Mouse (Mus musculus): Measurements from ENCODE around the gene A630089N07Rik. TPM values are rescaled to one million over a fixed set of nuclear protein-coding genes. Genes with fewer than 3 reads are reported as not detected.

Gene A630089N07Rik
- total and polyA plus RNA-seq, 3 experiments, result 23.5 to 27.2 (median 26.0) TPM

GRCm38 (mm10) chr16:97957626-97958025 is 124.6 kb downstream of the A630089N07Rik start:
- Histone ChIP-seq H3K27me3 (replicated peaks) (no peaks in the 10 kb centered on the region), H3K4me1 (ENCODE audit: control insufficient read depth in 1 of 2, insufficient read depth in 2 of 2) (peaks cover 6 to 40% of the 10 kb centered on the region in 2 experiments), H3K4me3 (replicated peaks in 1 of 3; ENCODE audit: low read depth in 2 of 3, low read length in 2 of 3, poor library complexity in 1 of 3) (no peak overlapping the region), H3K79me2 (replicated peaks; ENCODE audit: control insufficient read depth, extremely low read depth, insufficient read depth, poor library complexity, severe bottlenecking) (peaks cover 17% of the 10 kb centered on the region), H3K9ac (ENCODE audit: insufficient read depth, low read depth) (no peak overlapping the region), H3K9me3 (replicated peaks; ENCODE audit: low read length) (no peaks in the 10 kb centered on the region), H3K36me3 (replicated peaks in 1 of 2; ENCODE audit: control insufficient read depth in 1 of 2, insufficient read depth in 1 of 2, low read length in 1 of 2) (peaks cover 34 to 66% of the 10 kb centered on the region in 2 experiments), H3K27ac (ENCODE audit: insufficient read depth, low read depth) (no peak overlapping the region), H3K4me2 (ENCODE audit: insufficient read depth, low read depth, poor library complexity, severe bottlenecking) (no peak overlapping the region)
- dilution Hi-C loops (cut with MboI; ENCODE audit: extremely low pct_ligation_motif_present, extremely low pct_unique_long_range_greater_than_20kb, low sequenced_read_pairs) (no loop called here), in situ Hi-C loops (cut with MboI; ENCODE audit: low pct_ligation_motif_present, low pct_unique_long_range_greater_than_20kb, low sequenced_read_pairs) (no loop called here)
- no peak for DNase-seq (ENCODE audit: extremely low read depth)
- TF ChIP-seq HCFC1 (IDR thresholded peaks at IDR 0.05; ENCODE audit: low read depth, low read length), result no peak

DNA sequence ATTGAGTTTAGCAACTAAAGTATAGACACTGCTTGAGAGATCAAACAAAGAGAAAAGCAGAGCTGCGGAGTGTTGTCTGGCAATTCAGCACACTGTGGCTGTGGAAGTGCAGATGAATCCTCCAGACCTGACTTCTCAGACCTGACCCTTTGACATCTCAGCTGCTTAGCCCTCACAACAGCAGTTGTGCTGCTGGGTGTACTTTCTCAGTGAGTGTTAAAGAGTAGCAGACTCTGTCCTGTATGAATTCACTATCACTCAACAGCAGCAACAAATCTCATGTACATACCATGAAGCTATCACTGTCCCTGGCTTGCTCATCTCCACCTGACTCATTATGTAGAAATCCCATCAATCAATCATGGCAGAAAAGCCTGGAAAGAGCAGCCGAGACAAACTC is 126.2 kb downstream of the A630089N07Rik start:
- no peak overlapping the region for H3K4me3 ChIP-seq (replicated peaks in 1 of 3; ENCODE audit: low read depth in 2 of 3, low read length in 2 of 3, poor library complexity in 1 of 3)
- in situ Hi-C loops (cut with MboI; ENCODE audit: low pct_ligation_motif_present, low pct_unique_long_range_greater_than_20kb, low sequenced_read_pairs) (no loop called here), dilution Hi-C loops (cut with MboI; ENCODE audit: extremely low pct_ligation_motif_present, extremely low pct_unique_long_range_greater_than_20kb, low sequenced_read_pairs) (no loop called here)
- no peaks in the 10 kb centered on the region for H3K9me3 ChIP-seq (replicated peaks; ENCODE audit: low read length)
- H3K4me1 ChIP-seq (ENCODE audit: control insufficient read depth in 1 of 2, insufficient read depth in 2 of 2), result peaks cover 6 to 36% of the 10 kb centered on the region in 2 experiments
- peaks cover 17% of the 10 kb centered on the region for H3K79me2 ChIP-seq (replicated peaks; ENCODE audit: control insufficient read depth, extremely low read depth, insufficient read depth, poor library complexity, severe bottlenecking)
- H3K27ac ChIP-seq (ENCODE audit: insufficient read depth, low read depth), result no peak overlapping the region
- no peak overlapping the region for H3K9ac ChIP-seq (ENCODE audit: insufficient read depth, low read depth)
- peaks cover 50 to 82% of the 10 kb centered on the region in 2 experiments for H3K36me3 ChIP-seq (replicated peaks in 1 of 2; ENCODE audit: control insufficient read depth in 1 of 2, insufficient read depth in 1 of 2, low read length in 1 of 2)
- no peaks in the 10 kb centered on the region for H3K27me3 ChIP-seq (replicated peaks)
- no peak for DNase-seq (ENCODE audit: extremely low read depth)
- H3K4me2 ChIP-seq (ENCODE audit: insufficient read depth, low read depth, poor library complexity, severe bottlenecking), result no peak overlapping the region
- no peak for TF ChIP-seq ETS1 (conservative IDR thresholded peaks at IDR 0.05; ENCODE audit: low read depth, low read length)
- no peak for TF ChIP-seq MAX (IDR thresholded peaks at IDR 0.05; ENCODE audit: low read length)

GRCm38 (mm10) chr16:97953300-97953699 is 128.9 kb downstream of the A630089N07Rik start:
- H3K36me3 ChIP-seq (replicated peaks in 1 of 2; ENCODE audit: control insufficient read depth in 1 of 2, insufficient read depth in 1 of 2, low read length in 1 of 2), result peaks cover 65 to 92% of the 10 kb centered on the region in 2 experiments
- no peak for DNase-seq (ENCODE audit: extremely low read depth)
- no peak for TF ChIP-seq MAZ (IDR thresholded peaks at IDR 0.05; ENCODE audit: low read depth, low read length)
- H3K27me3 ChIP-seq (replicated peaks), result no peaks in the 10 kb centered on the region
- H3K27ac ChIP-seq (ENCODE audit: insufficient read depth, low read depth), result no peak overlapping the region
- in situ Hi-C loops (cut with MboI; ENCODE audit: low pct_ligation_motif_present, low pct_unique_long_range_greater_than_20kb, low sequenced_read_pairs), result no loop called here
- no peak overlapping the region for H3K4me2 ChIP-seq (ENCODE audit: insufficient read depth, low read depth, poor library complexity, severe bottlenecking)
- H3K4me1 ChIP-seq (ENCODE audit: control insufficient read depth in 1 of 2, insufficient read depth in 2 of 2), result peaks cover 7 to 18% of the 10 kb centered on the region in 2 experiments; a peak in 3 of 4 replicates
- dilution Hi-C loops (cut with MboI; ENCODE audit: extremely low pct_ligation_motif_present, extremely low pct_unique_long_range_greater_than_20kb, low sequenced_read_pairs), result no loop called here
- H3K4me3 ChIP-seq (replicated peaks in 1 of 3; ENCODE audit: low read depth in 2 of 3, low read length in 2 of 3, poor library complexity in 1 of 3), result no peak overlapping the region
- H3K79me2 ChIP-seq (replicated peaks; ENCODE audit: control insufficient read depth, extremely low read depth, insufficient read depth, poor library complexity, severe bottlenecking), result peaks cover 4% of the 10 kb centered on the region; the same call in 1 of the 2 replicates
- H3K9ac ChIP-seq (ENCODE audit: insufficient read depth, low read depth), result no peak overlapping the region
- no peaks in the 10 kb centered on the region for H3K9me3 ChIP-seq (replicated peaks; ENCODE audit: low read length)

DNA sequence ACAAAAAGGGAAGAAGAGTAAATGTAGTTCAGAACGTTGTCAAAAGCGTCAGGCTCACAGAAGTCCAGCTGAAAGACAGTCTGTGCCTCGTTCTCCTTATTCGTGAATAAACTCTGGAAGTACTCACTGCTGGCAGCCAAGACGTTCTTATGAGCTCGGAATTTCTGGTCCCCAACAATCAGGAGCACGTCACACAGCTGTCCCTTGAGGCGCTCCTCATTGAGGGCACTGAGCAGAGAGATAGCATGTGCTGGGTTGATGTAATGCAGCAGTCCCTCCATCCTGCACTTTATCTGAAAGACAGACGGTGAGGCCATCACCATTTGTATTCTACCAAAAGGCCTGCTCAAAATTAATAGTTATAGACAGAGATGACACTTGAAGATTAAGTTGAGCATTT is 129.4 kb downstream of the A630089N07Rik start:
- Histone ChIP-seq H3K9ac (ENCODE audit: insufficient read depth, low read depth) (no peak overlapping the region), H3K79me2 (replicated peaks; ENCODE audit: control insufficient read depth, extremely low read depth, insufficient read depth, poor library complexity, severe bottlenecking) (peaks cover 2% of the 10 kb centered on the region; the same call in 1 of the 2 replicates), H3K9me3 (replicated peaks; ENCODE audit: low read length) (no peaks in the 10 kb centered on the region), H3K36me3 (replicated peaks in 1 of 2; ENCODE audit: control insufficient read depth in 1 of 2, insufficient read depth in 1 of 2, low read length in 1 of 2) (peaks cover 62 to 93% of the 10 kb centered on the region in 2 experiments), H3K27me3 (replicated peaks) (no peaks in the 10 kb centered on the region), H3K4me2 (ENCODE audit: insufficient read depth, low read depth, poor library complexity, severe bottlenecking) (no peak overlapping the region), H3K4me3 (replicated peaks in 1 of 3; ENCODE audit: low read depth in 2 of 3, low read length in 2 of 3, poor library complexity in 1 of 3) (no peak overlapping the region), H3K4me1 (ENCODE audit: control insufficient read depth in 1 of 2, insufficient read depth in 2 of 2) (peaks cover 4 to 14% of the 10 kb centered on the region in 2 experiments; a peak in 3 of 4 replicates), H3K27ac (ENCODE audit: insufficient read depth, low read depth) (no peak overlapping the region)
- dilution Hi-C loops (cut with MboI; ENCODE audit: extremely low pct_ligation_motif_present, extremely low pct_unique_long_range_greater_than_20kb, low sequenced_read_pairs), result no loop called here
- no peak for DNase-seq (ENCODE audit: extremely low read depth)
- in situ Hi-C loops (cut with MboI; ENCODE audit: low pct_ligation_motif_present, low pct_unique_long_range_greater_than_20kb, low sequenced_read_pairs), result no loop called here
- TF ChIP-seq ZNF384 (IDR thresholded peaks at IDR 0.05; ENCODE audit: low read depth, low read length) (no peak), JUN (IDR thresholded peaks at IDR 0.05; ENCODE audit: insufficient read depth, low read depth, low read length) (no peak), EP300 (IDR thresholded peaks at IDR 0.05; ENCODE audit: low read length) (no peak), PAX5 (IDR thresholded peaks at IDR 0.05; ENCODE audit: low read length) (no peak), E2F4 (IDR thresholded peaks at IDR 0.05; ENCODE audit: insufficient replicate concordance, low read depth, low read length) (no peak), NELFE (IDR thresholded peaks at IDR 0.05; ENCODE audit: low read depth, low read length) (no peak), MAZ (IDR thresholded peaks at IDR 0.05; ENCODE audit: low read depth, low read length) (no peak), CHD2 (IDR thresholded peaks at IDR 0.05; ENCODE audit: low read length) (no peak), TCF12 (IDR thresholded peaks at IDR 0.05; ENCODE audit: low read depth, low read length) (no peak)

Data from CH12.LX (cell line).